Mouse (Mus musculus): ENCODE measurements at regions not wholly inside any gene's neighbourhood (a gene's known extent, or its start where the extent isn't known, plus 50 kb on each side); places are given as distances from the start of the nearest gene placed in this dataset.
"Not testable (repeated sequence)": the region's sequence is repeated elsewhere in the genome, so short reads cannot be mapped to it uniquely, and the experiment has no call there.

GRCm38 (mm10) chr4:143055371-143055770, 157.4 kb downstream of the Prdm2 start:
- DNase-seq (ENCODE audit: low read depth, low spot score), result no peak

- DNase-seq (ENCODE audit: low read depth, low spot score), result no peak
These were observed 159.8 kb downstream of the Prdm2 start for GRCm38 (mm10) chr4:143053029-143053428.

GRCm38 (mm10) chr4:143051205-143051604, 161.6 kb downstream of the Prdm2 start:
- DNase-seq (ENCODE audit: low read depth, low spot score), result no peak

- DNase-seq (ENCODE audit: low read depth, low spot score), result no peak
These were observed 167.6 kb downstream of the Prdm2 start for GRCm38 (mm10) chr4:143045245-143045644.

GRCm38 (mm10) chr4:143042806-143043205, 170.0 kb downstream of the Prdm2 start:
- DNase-seq (ENCODE audit: low read depth, low spot score), result no peak

- no peak for DNase-seq (ENCODE audit: low read depth, low spot score)
These were observed 174.2 kb downstream of the Prdm2 start for GRCm38 (mm10) chr4:143038626-143039025.

- DNase-seq (ENCODE audit: low read depth, low spot score), result no peak
These were observed 176.1 kb downstream of the Prdm2 start for GRCm38 (mm10) chr4:143036704-143037103.

GRCm38 (mm10) chr4:143035089-143035488, 177.7 kb downstream of the Prdm2 start:
- not testable (repeated sequence) for DNase-seq (ENCODE audit: low read depth, low spot score)

- DNase-seq (ENCODE audit: low read depth, low spot score), result not testable (repeated sequence)
These were observed 178.5 kb downstream of the Prdm2 start for GRCm38 (mm10) chr4:143034324-143034723.

GRCm38 (mm10) chr4:143029813-143030212, 183.0 kb downstream of the Prdm2 start:
- DNase-seq (ENCODE audit: low read depth, low spot score), result peak; percentile 11

- DNase-seq (ENCODE audit: low read depth, low spot score), result peak; percentile 55
These were observed 185.5 kb downstream of the Prdm2 start for GRCm38 (mm10) chr4:143027292-143027691.

- peak; percentile 31 for DNase-seq (ENCODE audit: low read depth, low spot score)
These were observed 191.4 kb downstream of the Prdm2 start for GRCm38 (mm10) chr4:143021242-143021881.

GRCm38 (mm10) chr4:143020658-143021057, 192.1 kb downstream of the Prdm2 start:
- no peak for DNase-seq (ENCODE audit: low read depth, low spot score)

- DNase-seq (ENCODE audit: low read depth, low spot score), result no peak
These were observed 199.9 kb downstream of the Prdm2 start for GRCm38 (mm10) chr4:143012900-143013299.

GRCm38 (mm10) chr4:143001961-143002360, 210.8 kb downstream of the Prdm2 start:
- no peak for DNase-seq (ENCODE audit: low read depth, low spot score)

GRCm38 (mm10) chr4:143001486-143001885, 211.3 kb downstream of the Prdm2 start:
- DNase-seq (ENCODE audit: low read depth, low spot score), result no peak

- peak; percentile 1 for DNase-seq (ENCODE audit: low read depth, low spot score)
These were observed 216.4 kb downstream of the Prdm2 start for GRCm38 (mm10) chr4:142996406-142996805.

GRCm38 (mm10) chr4:142991401-142991800, 221.4 kb downstream of the Prdm2 start:
- DNase-seq (ENCODE audit: low read depth, low spot score), result no peak

- DNase-seq (ENCODE audit: low read depth, low spot score), result no peak
These were observed 223.6 kb downstream of the Prdm2 start for GRCm38 (mm10) chr4:142989175-142989574.

- DNase-seq (ENCODE audit: low read depth, low spot score), result no peak
These were observed 229.5 kb downstream of the Prdm2 start for GRCm38 (mm10) chr4:142983295-142983624.

GRCm38 (mm10) chr4:142982585-142983294, 230.1 kb downstream of the Prdm2 start:
- no peak for DNase-seq (ENCODE audit: low read depth, low spot score)

- DNase-seq (ENCODE audit: low read depth, low spot score), result no peak
These were observed 237.2 kb downstream of the Prdm2 start for GRCm38 (mm10) chr4:142975620-142976019.

GRCm38 (mm10) chr4:142970040-142970439, 242.8 kb downstream of the Prdm2 start:
- no peak for DNase-seq (ENCODE audit: low read depth, low spot score)

Data from CD4-positive, CD25-positive, alpha-beta regulatory T cell, adult 2 months (primary cell).